Mouse (Mus musculus): ENCODE measurements around the gene Gnpat.

DNA sequence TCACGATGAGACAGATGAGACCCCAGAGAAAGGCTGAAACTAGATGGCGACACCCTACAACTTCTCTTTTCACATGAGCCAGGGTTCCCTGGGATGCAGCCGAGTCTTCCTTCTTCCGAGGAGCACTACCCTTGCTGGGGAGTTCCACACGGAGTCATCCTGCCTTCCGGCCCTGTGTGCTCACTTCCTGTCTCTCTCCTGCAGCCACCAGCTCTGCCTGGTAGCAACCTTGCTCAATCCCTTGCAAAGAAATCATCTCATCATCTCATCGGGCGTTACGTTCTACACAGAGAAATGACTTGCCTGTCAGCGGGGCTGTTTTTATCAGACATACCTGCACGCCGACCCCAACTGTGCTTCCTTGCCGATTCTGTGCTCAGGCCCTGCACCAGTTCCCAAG, 32.8 kb upstream of the Gnpat start:
- TF ChIP-seq MYOD1 (IDR thresholded peaks at IDR 0.05; ENCODE audit: control insufficient read depth in 1 of 3, insufficient read length in 2 of 3, low read depth in 2 of 3) = no peak
- no peak for TF ChIP-seq SRF (IDR thresholded peaks at IDR 0.05; ENCODE audit: control insufficient read depth, insufficient read length, low read depth)
